In genomic region chr13:93922566-93922910, GRCm38 (mm10) we compare ENCODE assay signal across 12 mouse cellular contexts.
DNase-seq lines count a peak whose midpoint lies in the region; ATAC-seq and TF ChIP-seq lines count a peak whose summit lies in the region.
"Had no signal": no experiment of that assay in that cellular context is flagged by ENCODE, and none has a peak within 500 bp of the region (broad histone marks: within the 10 kb centered on the region; RNA-seq: fewer than 3 reads in every experiment).

No protein-coding gene starts in this region.

- TF ChIP-seq CTCF in gastrocnemius, adult 2 months (IDR thresholded peaks at IDR 0.05): no peak

- no peak for DNase-seq in gastrocnemius, adult 2 months
- DNase-seq in gastrocnemius, postnatal 36 days: no peak
- DNase-seq in CD4-positive, CD25-positive, alpha-beta regulatory T cell, adult 2 months (ENCODE audit: low read depth, low spot score): peak; percentile 46
- DNase-seq in lung, postnatal 25 days (ENCODE audit: low spot score): peak; percentile 33
- DNase-seq in retina, postnatal 1 day: no peak
- DNase-seq in layer of hippocampus, postnatal 36 days: no peak
- DNase-seq: embryo, embryonic 11 days had no signal

- peak overlapping the region; percentile 30; the same call in 1 of the 2 replicates for H3K4me2 ChIP-seq in intestine, embryonic 15.5 days (replicated peaks)
- no peak overlapping the region for H3K4me2 ChIP-seq in forebrain, embryonic 13.5 days
- H3K4me2 ChIP-seq: heart, embryonic 13.5 days; limb, embryonic 12.5 days; neural tube, embryonic 13.5 days had no signal

- 39% methylated on average over 7 of the region's 7 CpGs for WGBS in intestine, embryonic 15.5 days
- WGBS in forebrain, embryonic 13.5 days: 83% methylated on average over 7 of the region's 7 CpGs

- H3K9me3 ChIP-seq in intestine, embryonic 15.5 days: no peaks in the 10 kb centered on the region
- no peaks in the 10 kb centered on the region for H3K9me3 ChIP-seq in forebrain, embryonic 13.5 days (replicated peaks)
- H3K9me3 ChIP-seq: heart, embryonic 13.5 days; limb, embryonic 12.5 days; neural tube, embryonic 13.5 days had no signal

- ATAC-seq in intestine, embryonic 15.5 days: peak; percentile 38
- ATAC-seq in forebrain, embryonic 13.5 days: no peak

- intact Hi-C loops in gastrocnemius, adult 2 months (cut with DNase I): no loop called here
- intact Hi-C loops in gastrocnemius, postnatal 36 days (cut with DNase I): no loop called here

- H3K36me3 ChIP-seq in intestine, embryonic 15.5 days: no peaks in the 10 kb centered on the region
- no peaks in the 10 kb centered on the region for H3K36me3 ChIP-seq in forebrain, embryonic 13.5 days (ENCODE audit: poor library complexity, severe bottlenecking)
- H3K36me3 ChIP-seq: heart, embryonic 13.5 days; limb, embryonic 12.5 days; neural tube, embryonic 13.5 days had no signal

- no peaks in the 10 kb centered on the region for H3K27me3 ChIP-seq in intestine, embryonic 15.5 days (replicated peaks)
- H3K27me3 ChIP-seq in forebrain, embryonic 13.5 days: no peaks in the 10 kb centered on the region
- H3K27me3 ChIP-seq: heart, embryonic 13.5 days; limb, embryonic 12.5 days; neural tube, embryonic 13.5 days had no signal

- no peak overlapping the region for H3K4me3 ChIP-seq in gastrocnemius, adult 2 months
- no peak overlapping the region for H3K4me3 ChIP-seq in intestine, embryonic 15.5 days (replicated peaks)
- no peak overlapping the region for H3K4me3 ChIP-seq in forebrain, embryonic 13.5 days
- H3K4me3 ChIP-seq: heart, embryonic 13.5 days; limb, embryonic 12.5 days; neural tube, embryonic 13.5 days had no signal

- 0 out of 2 replicates have a peak overlapping the region, but pooled peaks have one; percentile 21 for H3K27ac ChIP-seq in gastrocnemius, adult 2 months
- H3K27ac ChIP-seq in intestine, embryonic 15.5 days: 0 out of 2 replicates have a peak overlapping the region, but pooled peaks have one; percentile 1
- no peak overlapping the region for H3K27ac ChIP-seq in forebrain, embryonic 13.5 days
- H3K27ac ChIP-seq: heart, embryonic 13.5 days; limb, embryonic 12.5 days; neural tube, embryonic 13.5 days had no signal

- H3K9ac ChIP-seq in intestine, embryonic 15.5 days: no peak overlapping the region
- no peak overlapping the region for H3K9ac ChIP-seq in forebrain, embryonic 13.5 days
- H3K9ac ChIP-seq: heart, embryonic 13.5 days; limb, embryonic 12.5 days; neural tube, embryonic 13.5 days had no signal

- H3K4me1 ChIP-seq in intestine, embryonic 15.5 days (replicated peaks): peaks cover 25% of the 10 kb centered on the region
- no peaks in the 10 kb centered on the region for H3K4me1 ChIP-seq in forebrain, embryonic 13.5 days

Comparison
In these comparisons a context has a peak if more than half of its experiments do, and no peak if none do; other contexts are left out.
1. DNase-seq: peak in CD4-positive, CD25-positive, alpha-beta regulatory T cell, adult 2 months (single experiment) and lung, postnatal 25 days (single experiment); none in gastrocnemius, adult 2 months (single experiment), gastrocnemius, postnatal 36 days (0 of 2), retina, postnatal 1 day (single experiment) and layer of hippocampus, postnatal 36 days (0 of 2).